Mouse (Mus musculus): Measurements from ENCODE around the gene Chrna9. TPM values are rescaled to one million over a fixed set of nuclear protein-coding genes. Genes with fewer than 3 reads are reported as not detected.
A peak's percentile ranks its signal among the peaks of the same experiment; 100 is the strongest.

The Chrna9 gene
- total and polyA plus RNA-seq, 2 experiments from 2014 or later, result not detected

DNA sequence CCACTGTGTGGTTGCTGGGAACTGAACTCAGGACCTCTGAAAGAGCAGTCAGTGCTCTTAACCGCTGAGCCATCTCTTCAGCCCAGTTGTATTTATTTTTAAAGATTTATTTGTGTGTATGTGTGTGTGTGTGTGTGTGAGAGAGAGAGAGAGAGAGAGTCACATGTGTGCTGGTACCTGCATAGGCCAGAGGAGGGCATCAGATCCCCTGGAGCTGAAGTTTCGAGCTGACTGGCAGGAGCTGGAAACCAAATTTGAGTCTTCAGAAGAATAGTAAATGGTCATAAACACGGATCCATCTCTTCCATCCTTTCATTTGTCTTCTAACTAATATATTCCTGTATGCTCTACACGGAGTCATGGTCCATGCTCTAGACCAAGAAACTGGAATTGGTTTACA is 1.5 kb upstream of the Chrna9 start:
- H3K27me3 ChIP-seq (ENCODE audit: insufficient read depth, low read length), result no peaks in the 10 kb centered on the region
- no peak overlapping the region for H3K27ac ChIP-seq (ENCODE audit: low read depth, low read length)
- no peaks in the 10 kb centered on the region for H3K36me3 ChIP-seq (ENCODE audit: insufficient read depth, low read length)
- H3K9ac ChIP-seq (replicated peaks; ENCODE audit: low read length, poor library complexity, severe bottlenecking), result no peak overlapping the region
- no peaks in the 10 kb centered on the region for H3K4me1 ChIP-seq (ENCODE audit: insufficient read depth, low read length)
- no peak overlapping the region for H3K4me3 ChIP-seq (ENCODE audit: low read depth, low read length)
- DNase-seq (ENCODE audit: low spot score), result no peak
- TF ChIP-seq CTCF (IDR thresholded peaks at IDR 0.05), result no peak
- WGBS, result 84% methylated on average over 4 of the region's 4 CpGs
- no peak overlapping the region for H3K4me2 ChIP-seq (ENCODE audit: low read depth, low read length, poor library complexity, severe bottlenecking)
- ATAC-seq (ENCODE audit: low FRiP score), result no peak
- H3K9me3 ChIP-seq (ENCODE audit: low read length), result no peaks in the 10 kb centered on the region

DNA sequence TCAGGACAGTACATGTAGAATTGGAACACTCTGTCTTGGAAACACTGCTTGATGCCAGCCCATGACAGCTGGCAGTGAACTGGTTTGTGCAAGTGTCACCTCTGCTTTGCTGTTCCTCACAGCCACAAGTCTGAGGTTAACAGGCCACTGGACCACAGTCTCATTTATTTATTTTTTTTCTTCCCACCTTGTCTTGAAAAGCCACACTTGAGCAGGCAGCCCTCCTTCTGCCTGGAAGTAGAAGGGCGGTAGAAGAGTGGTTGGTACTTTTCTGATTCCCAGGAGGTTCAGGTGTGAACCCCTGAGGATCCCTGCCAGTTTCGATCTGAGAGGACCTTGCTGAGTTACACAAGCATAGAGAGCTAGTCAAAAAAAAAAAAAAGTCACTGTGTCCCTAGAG is 957 bp upstream of the Chrna9 start:
- H3K9me3 ChIP-seq (ENCODE audit: low read length), result no peaks in the 10 kb centered on the region
- ATAC-seq (ENCODE audit: low FRiP score) (no peak), DNase-seq (ENCODE audit: low spot score) (no peak)
- 88% methylated on average over 2 of the region's 2 CpGs for WGBS
- TF ChIP-seq CTCF (IDR thresholded peaks at IDR 0.05), result no peak
- H3K27me3 ChIP-seq (ENCODE audit: insufficient read depth, low read length), result no peaks in the 10 kb centered on the region
- H3K4me2 ChIP-seq (ENCODE audit: low read depth, low read length, poor library complexity, severe bottlenecking), result no peak overlapping the region
- no peak overlapping the region for H3K4me3 ChIP-seq (ENCODE audit: low read depth, low read length)
- H3K36me3 ChIP-seq (ENCODE audit: insufficient read depth, low read length), result no peaks in the 10 kb centered on the region
- no peak overlapping the region for H3K9ac ChIP-seq (replicated peaks; ENCODE audit: low read length, poor library complexity, severe bottlenecking)
- no peaks in the 10 kb centered on the region for H3K4me1 ChIP-seq (ENCODE audit: insufficient read depth, low read length)
- H3K27ac ChIP-seq (ENCODE audit: low read depth, low read length), result no peak overlapping the region

DNA sequence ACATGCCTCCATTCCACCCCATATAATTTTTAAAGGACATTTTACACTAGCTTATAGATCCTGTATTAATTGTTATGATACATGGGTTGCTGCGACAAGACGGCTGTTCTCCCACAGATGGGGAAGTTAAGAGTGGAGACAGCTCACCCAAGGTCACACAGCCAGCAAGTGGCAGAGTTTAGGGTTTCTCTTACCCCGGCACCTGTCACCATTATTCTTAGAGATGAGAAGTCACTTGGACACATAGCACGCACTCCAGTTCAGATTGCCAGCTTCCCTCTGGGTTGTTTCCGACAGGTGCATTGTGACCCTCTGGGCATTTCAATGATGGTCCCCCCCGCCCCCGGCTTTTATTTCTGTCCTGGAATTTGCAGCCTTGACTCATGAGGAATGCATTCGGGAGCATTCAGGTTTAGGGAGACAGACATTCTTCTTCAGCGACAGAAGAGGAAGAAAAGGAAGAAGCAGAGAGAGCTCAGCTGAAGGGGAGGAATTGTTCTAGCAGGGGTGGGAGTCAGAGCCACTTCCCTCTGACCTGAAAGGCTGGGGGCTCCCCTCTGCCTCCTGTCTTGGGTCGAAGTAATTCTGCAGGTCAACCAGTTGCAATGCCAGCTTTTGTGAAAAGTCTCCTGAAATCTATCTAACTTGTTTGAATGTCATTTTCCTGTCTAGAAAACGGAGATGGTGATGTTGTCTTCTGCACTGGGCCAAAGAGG is 2.4 kb downstream of the Chrna9 start:
- no peak overlapping the region for H3K9ac ChIP-seq (replicated peaks; ENCODE audit: low read length, poor library complexity, severe bottlenecking)
- WGBS, result 76% methylated on average over 11 of the region's 11 CpGs

DNA sequence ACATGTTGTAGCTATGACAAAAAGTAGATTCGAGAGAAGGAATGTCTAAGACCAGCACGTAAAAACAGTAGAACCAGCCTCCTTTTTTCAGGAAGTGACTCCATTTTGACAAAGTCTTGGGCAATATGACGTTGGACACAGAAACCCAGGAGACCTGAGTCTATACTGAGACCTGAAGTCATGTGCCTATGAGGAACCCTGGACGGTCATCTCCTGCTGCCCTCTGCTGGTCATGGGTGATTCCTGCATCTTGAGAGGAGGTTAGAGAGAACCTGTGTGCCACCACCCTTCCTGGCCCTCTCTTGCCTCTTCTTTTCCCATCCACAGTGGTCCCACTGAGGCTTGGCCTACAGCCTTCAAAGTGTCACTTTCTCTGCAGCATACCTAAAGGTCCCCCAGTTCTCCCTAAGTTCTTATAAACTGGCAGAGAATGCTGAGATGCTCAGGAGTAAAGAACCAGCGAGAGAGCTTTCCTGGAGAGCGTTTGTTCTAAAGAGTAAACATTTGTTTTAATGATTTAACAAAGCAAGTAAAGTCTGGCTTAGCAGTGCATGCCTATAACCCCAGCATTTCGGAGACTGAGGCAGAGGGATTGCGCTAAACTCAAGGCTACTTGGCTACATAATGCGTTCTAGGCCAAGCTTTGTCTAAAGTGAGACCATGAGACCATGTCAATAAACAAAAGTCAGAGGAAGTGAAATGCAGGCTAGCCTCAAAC is 3.4 kb downstream of the Chrna9 start:
- Histone ChIP-seq H3K4me3 (ENCODE audit: low read depth, low read length) (no peak overlapping the region), H3K4me1 (ENCODE audit: insufficient read depth, low read length) (no peaks in the 10 kb centered on the region), H3K9ac (replicated peaks; ENCODE audit: low read length, poor library complexity, severe bottlenecking) (no peak overlapping the region), H3K4me2 (ENCODE audit: low read depth, low read length, poor library complexity, severe bottlenecking) (no peak overlapping the region), H3K27me3 (ENCODE audit: insufficient read depth, low read length) (no peaks in the 10 kb centered on the region), H3K27ac (ENCODE audit: low read depth, low read length) (no peak overlapping the region), H3K9me3 (ENCODE audit: low read length) (no peaks in the 10 kb centered on the region), H3K36me3 (ENCODE audit: insufficient read depth, low read length) (no peaks in the 10 kb centered on the region)
- DNase-seq (ENCODE audit: low spot score) (peak; percentile 86), ATAC-seq (ENCODE audit: low FRiP score) (no peak)
- peak; percentile 91 for TF ChIP-seq CTCF (IDR thresholded peaks at IDR 0.05)
- 64% methylated on average over 9 of the region's 9 CpGs for WGBS

More for the DNA sequence above, 2.4 kb downstream of the Chrna9 start:
- Histone ChIP-seq H3K27me3 (ENCODE audit: insufficient read depth, low read length) (no peaks in the 10 kb centered on the region), H3K27ac (ENCODE audit: low read depth, low read length) (no peak overlapping the region), H3K9me3 (ENCODE audit: low read length) (no peaks in the 10 kb centered on the region), H3K4me1 (ENCODE audit: insufficient read depth, low read length) (no peaks in the 10 kb centered on the region), H3K4me3 (ENCODE audit: low read depth, low read length) (no peak overlapping the region), H3K4me2 (ENCODE audit: low read depth, low read length, poor library complexity, severe bottlenecking) (no peak overlapping the region), H3K36me3 (ENCODE audit: insufficient read depth, low read length) (no peaks in the 10 kb centered on the region)
- no peak for ATAC-seq (ENCODE audit: low FRiP score)
- no peak for TF ChIP-seq CTCF (IDR thresholded peaks at IDR 0.05)
- no peak for DNase-seq (ENCODE audit: low spot score)

DNA sequence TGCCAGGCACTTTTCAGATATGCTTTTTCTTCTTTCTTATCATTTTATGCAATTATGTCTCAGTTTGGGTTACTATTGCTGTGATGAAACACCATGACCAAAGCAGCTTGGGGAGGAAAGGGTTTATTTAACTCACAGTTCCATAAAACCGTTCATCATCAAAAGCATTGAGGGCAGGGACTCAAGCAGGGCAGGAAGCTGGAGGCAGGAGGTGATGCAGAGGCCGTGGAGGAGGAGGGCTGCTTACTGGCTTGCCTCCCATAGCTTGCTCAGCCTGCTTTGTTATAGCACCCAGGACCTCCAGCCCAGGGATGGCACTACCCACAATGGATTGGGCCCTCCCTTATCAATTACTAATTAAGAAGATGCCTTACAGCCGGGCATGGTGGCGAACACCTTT is 6.4 kb downstream of the Chrna9 start:
- DNase-seq (ENCODE audit: low spot score), result no peak
- WGBS, result 65% methylated on average over 4 of the region's 4 CpGs
- H3K27ac ChIP-seq (ENCODE audit: low read depth, low read length), result no peak overlapping the region
- no peak overlapping the region for H3K4me3 ChIP-seq (ENCODE audit: low read depth, low read length)
- no peak overlapping the region for H3K4me2 ChIP-seq (ENCODE audit: low read depth, low read length, poor library complexity, severe bottlenecking)
- H3K9ac ChIP-seq (replicated peaks; ENCODE audit: low read length, poor library complexity, severe bottlenecking), result no peak overlapping the region
- H3K9me3 ChIP-seq (ENCODE audit: low read length), result no peaks in the 10 kb centered on the region
- ATAC-seq (ENCODE audit: low FRiP score), result no peak
- no peaks in the 10 kb centered on the region for H3K4me1 ChIP-seq (ENCODE audit: insufficient read depth, low read length)
- H3K27me3 ChIP-seq (ENCODE audit: insufficient read depth, low read length), result no peaks in the 10 kb centered on the region
- TF ChIP-seq CTCF (IDR thresholded peaks at IDR 0.05), result no peak
- H3K36me3 ChIP-seq (ENCODE audit: insufficient read depth, low read length), result no peaks in the 10 kb centered on the region

DNA sequence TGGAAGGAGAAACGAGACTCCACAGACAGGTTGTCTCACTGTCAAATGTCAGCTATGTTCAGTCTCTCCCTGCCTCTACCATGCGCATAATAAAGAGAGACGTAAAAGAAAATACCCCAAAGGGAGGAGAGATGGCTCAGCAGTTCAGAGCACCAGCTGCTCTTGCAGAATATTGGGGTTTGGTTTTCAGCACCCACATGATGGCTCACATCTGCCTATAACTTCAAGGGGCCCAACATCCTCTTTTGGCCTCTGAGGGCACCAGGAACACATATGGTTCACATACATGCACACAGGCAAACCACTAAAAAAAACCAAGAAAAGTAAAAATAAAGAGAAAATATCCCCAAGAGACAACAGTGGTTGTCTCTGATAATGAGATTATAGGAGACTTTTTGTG is 15.1 kb downstream of the Chrna9 start:
- Histone ChIP-seq H3K4me1 (ENCODE audit: insufficient read depth, low read length) (peaks cover 7% of the 10 kb centered on the region; the same call in 1 of the 2 replicates), H3K9ac (replicated peaks; ENCODE audit: low read length, poor library complexity, severe bottlenecking) (0 out of 2 replicates have a peak overlapping the region, but pooled peaks have one; percentile 33), H3K4me2 (ENCODE audit: low read depth, low read length, poor library complexity, severe bottlenecking) (no peak overlapping the region), H3K4me3 (ENCODE audit: low read depth, low read length) (no peak overlapping the region), H3K27me3 (ENCODE audit: insufficient read depth, low read length) (no peaks in the 10 kb centered on the region), H3K9me3 (ENCODE audit: low read length) (no peaks in the 10 kb centered on the region), H3K36me3 (ENCODE audit: insufficient read depth, low read length) (no peaks in the 10 kb centered on the region), H3K27ac (ENCODE audit: low read depth, low read length) (peak overlapping the region; percentile 84)
- TF ChIP-seq CTCF (IDR thresholded peaks at IDR 0.05), result no peak
- 11% methylated on average over 3 of the region's 3 CpGs for WGBS
- no peak for DNase-seq (ENCODE audit: low spot score)
- ATAC-seq (ENCODE audit: low FRiP score), result no peak

All from midbrain, postnatal 0 days (tissue).